Mouse (Mus musculus) midbrain, embryonic 10.5 days (tissue): ENCODE measurements around the gene Swap70. TPM values are rescaled to one million over a fixed set of nuclear protein-coding genes. Genes with fewer than 3 reads are reported as not detected.

ENCODE experiments used
- DNase-seq: peaks from one replicate; pipeline ENCODE4 v3.0.0-alpha.2; 2017; ENCODE audit warnings: low spot score
- H3K27ac ChIP-seq: fragments of 300-500 bp; sonication (generic); replicated peaks from 2 replicates; pipeline ENCODE4 v1.5.1; 2016; ENCODE audit warnings: mild to moderate bottlenecking
- H3K27me3 ChIP-seq: fragments of 300-500 bp; sonication (generic); 2 replicates; pipeline ENCODE4 v1.6.1; 2016; ENCODE audit warnings: low read depth, mild to moderate bottlenecking; ENCODE audit not compliant: poor library complexity, severe bottlenecking
- H3K36me3 ChIP-seq: fragments of 300-500 bp; sonication (generic); 2 replicates; pipeline ENCODE4 v1.6.1; 2016; ENCODE audit warnings: mild to moderate bottlenecking, moderate library complexity
- H3K4me1 ChIP-seq: fragments of 300-500 bp; sonication (generic); 2 replicates; pipeline ENCODE4 v1.6.1; 2016
- H3K4me3 ChIP-seq: fragments of 300-500 bp; sonication (generic); 2 replicates; pipeline ENCODE4 v1.5.1; 2016; ENCODE audit warnings: mild to moderate bottlenecking, moderate library complexity
- H3K9me3 ChIP-seq: fragments of 300-500 bp; sonication (generic); replicated peaks from 2 replicates; pipeline ENCODE4 v1.6.1; 2016; ENCODE audit warnings: mild to moderate bottlenecking
- WGBS: fragments of 180-500 bp; shearing (Covaris S2); methylation state at CpG from one replicate; pipeline ENCODE4 v1.1.7; 2016; 5-methylcytosine and 5-hydroxymethylcytosine counted together
- polyA plus RNA-seq: library from polyadenylated mRNA; unstranded; fragments of >200 nt; fragmentation: Nextera tagmentation; extraction: Ambion mirVana; gene quantifications from 2 replicates; pipeline ENCODE4 v1.2.1, GENCODE M21; 2016

The Swap70 gene
- polyA plus RNA-seq, 1 experiment from 2014 or later: 26.0 TPM

DNA sequence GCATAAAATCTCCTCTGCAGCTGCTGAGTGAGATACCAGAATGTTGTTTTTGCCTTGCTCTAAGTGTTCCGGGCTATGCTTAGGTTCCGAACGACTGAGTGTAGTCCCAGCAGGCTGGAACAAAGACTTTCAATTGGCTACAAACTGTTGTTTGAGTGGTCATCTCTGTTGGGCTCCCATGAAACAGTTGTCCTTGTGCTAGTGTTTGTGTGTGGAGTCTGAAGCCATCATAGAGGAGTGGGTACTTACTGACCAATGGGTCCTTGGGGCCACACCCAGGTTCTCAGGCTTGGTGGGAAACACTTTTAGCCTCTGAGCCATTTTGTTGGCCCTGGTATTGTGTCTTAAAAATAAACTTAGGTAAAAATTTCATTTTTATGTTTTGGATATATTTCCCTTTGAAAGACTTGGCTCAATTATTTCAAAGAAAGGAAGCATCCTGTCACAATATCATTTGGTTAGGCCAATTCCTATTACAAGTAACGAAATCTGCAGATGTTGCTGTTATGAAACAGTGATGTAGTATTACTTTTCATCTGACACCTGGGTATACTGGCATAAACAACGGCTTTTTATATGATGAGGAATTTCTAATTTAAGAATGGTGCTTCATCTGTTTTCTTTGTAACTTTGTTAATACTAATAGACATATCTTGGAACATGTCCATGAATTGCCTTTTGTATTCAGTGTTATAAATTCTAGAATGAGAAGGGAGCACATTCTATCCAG is 104.0 kb downstream of the Swap70 start:
- Histone ChIP-seq H3K4me1 (no peaks in the 10 kb centered on the region), H3K9me3 (0 out of 2 replicates have a peak, but pooled peaks cover 4% of the 10 kb centered on the region), H3K4me3 (no peak overlapping the region), H3K27ac (no peak overlapping the region), H3K27me3 (no peaks in the 10 kb centered on the region), H3K36me3 (peaks cover 77% of the 10 kb centered on the region)
- DNase-seq: no peak
- WGBS: 96% methylated on average over 5 of the region's 5 CpGs

Other genes starting within 250 kb of the Swap70 start
- gene Tmem41b, start 234.8 kb upstream of the Swap70 start, polyA plus RNA-seq: 74.6 and 76.8 TPM in 2 replicates
- 53.4 and 54.1 TPM in 2 replicates for gene Ipo7, start 203.4 kb upstream of the Swap70 start, polyA plus RNA-seq
- 26.9 and 31.0 TPM in 2 replicates for gene Zfp143, start 160.5 kb upstream of the Swap70 start, polyA plus RNA-seq
- gene Wee1, start 99.7 kb upstream of the Swap70 start, polyA plus RNA-seq: 28.7 and 28.9 TPM in 2 replicates